Mouse (Mus musculus): ENCODE measurements around the gene Gm19426. TPM values are rescaled to one million over a fixed set of nuclear protein-coding genes. Genes with fewer than 3 reads are reported as not detected.

Gene Gm19426
- total and polyA plus RNA-seq, 3 experiments = not detected

DNA sequence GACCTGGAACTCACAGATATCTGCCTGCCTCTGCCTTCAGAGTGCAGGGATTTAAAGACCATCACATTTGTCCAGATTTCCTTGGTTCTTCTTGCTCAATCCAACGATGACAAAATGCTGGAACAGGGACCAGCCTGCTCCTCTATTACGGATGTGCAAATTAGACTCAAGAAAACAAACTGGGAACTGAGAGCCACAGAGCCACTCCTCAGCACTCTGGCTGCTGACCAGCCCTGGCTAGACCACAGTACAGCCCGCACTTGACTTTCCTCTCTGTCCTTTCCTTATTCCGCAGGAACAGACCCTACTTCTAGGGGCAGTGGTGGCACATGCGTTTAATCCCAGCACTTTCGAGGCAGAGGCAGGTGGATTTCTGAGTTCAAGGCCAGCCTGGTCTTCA lies 27.0 kb upstream of the Gm19426 start:
- Histone ChIP-seq H3K79me2 (ENCODE audit: control insufficient read depth, insufficient read depth, low read length, poor library complexity) (no peaks in the 10 kb centered on the region), H3K27me3 (ENCODE audit: control insufficient read depth in 1 of 2, insufficient read depth in 2 of 2, low read length in 2 of 2) (peaks cover 9 to 36% of the 10 kb centered on the region in 2 experiments), H3K4me3 (ENCODE audit: control insufficient read depth in 1 of 2, insufficient read depth in 1 of 2, low read depth in 2 of 2, low read length in 2 of 2) (no peak overlapping the region), H3K27ac (ENCODE audit: control insufficient read depth, low read depth, low read length) (no peak overlapping the region), H3K36me3 (ENCODE audit: control insufficient read depth in 1 of 2, insufficient read depth in 2 of 2, low read length in 2 of 2) (no peaks in the 10 kb centered on the region), H3K4me1 (ENCODE audit: control insufficient read depth in 1 of 2, insufficient read depth in 2 of 2, low read length in 2 of 2) (no peaks in the 10 kb centered on the region), H3K9ac (ENCODE audit: control insufficient read depth, low read depth, low read length, poor library complexity, severe bottlenecking) (no peak overlapping the region), H3K9me3 (replicated peaks; ENCODE audit: insufficient read depth, low read length) (no peaks in the 10 kb centered on the region)
- DNase-seq (ENCODE audit: low read depth, low spot score) = no peak
- no peak for TF ChIP-seq NRF1 (IDR thresholded peaks at IDR 0.05; ENCODE audit: insufficient read depth, low read depth, low read length, poor library complexity, severe bottlenecking)
- no peak for TF ChIP-seq CHD1 (IDR thresholded peaks at IDR 0.05; ENCODE audit: low read depth, low read length)
- no peak for TF ChIP-seq MEF2A (IDR thresholded peaks at IDR 0.05; ENCODE audit: extremely low read depth, insufficient replicate concordance, low read depth, low read length, poor library complexity, severe bottlenecking)
- no peak for TF ChIP-seq HCFC1 (IDR thresholded peaks at IDR 0.05; ENCODE audit: low read depth, low read length)
- no peak for TF ChIP-seq ZMIZ1 (IDR thresholded peaks at IDR 0.05; ENCODE audit: low read depth, low read length)
- no peak for TF ChIP-seq RCOR1 (IDR thresholded peaks at IDR 0.05; ENCODE audit: low read depth, low read length)
- TF ChIP-seq MAFK (IDR thresholded peaks at IDR 0.05; ENCODE audit: borderline replicate concordance, low read depth, low read length) = no peak
- no peak for TF ChIP-seq MYB (IDR thresholded peaks at IDR 0.05; ENCODE audit: low read depth, low read length)
- no peak for TF ChIP-seq ELF1 (IDR thresholded peaks at IDR 0.05; ENCODE audit: low read depth, low read length)
- no peak for TF ChIP-seq MAX (IDR thresholded peaks at IDR 0.05; ENCODE audit: low read length)
- TF ChIP-seq JUND (IDR thresholded peaks at IDR 0.05; ENCODE audit: low read depth, low read length) = no peak
- no peak for TF ChIP-seq ZNF384 (IDR thresholded peaks at IDR 0.05; ENCODE audit: low read depth, low read length)
- no peak for TF ChIP-seq MAZ (IDR thresholded peaks at IDR 0.05; ENCODE audit: low read depth, low read length)
- no peak for TF ChIP-seq ZKSCAN1 (IDR thresholded peaks at IDR 0.05; ENCODE audit: low read depth, low read length)
- no peak for TF ChIP-seq MYC (IDR thresholded peaks at IDR 0.05; ENCODE audit: low read depth, low read length)

DNA sequence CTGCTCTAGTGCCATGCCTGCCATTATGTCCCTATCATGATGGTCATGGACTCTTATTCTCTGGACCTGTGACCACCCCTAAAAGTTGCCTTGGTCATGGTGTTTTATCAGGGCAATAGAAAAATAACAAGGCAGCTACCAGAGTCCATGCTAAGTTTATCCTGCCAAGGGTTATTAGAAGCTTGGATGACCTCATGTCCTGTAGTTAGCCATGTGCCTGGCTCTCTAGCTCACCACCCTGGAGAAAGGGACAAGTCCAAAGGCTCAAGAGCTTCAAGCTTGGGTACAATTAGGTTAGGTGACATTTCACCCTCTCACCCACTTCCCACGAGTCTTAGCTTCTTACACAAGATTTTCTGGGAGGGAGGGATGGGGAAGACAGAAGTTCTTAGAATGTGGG lies 19.4 kb upstream of the Gm19426 start:
- Histone ChIP-seq H3K4me3 (ENCODE audit: control insufficient read depth in 1 of 2, insufficient read depth in 1 of 2, low read depth in 2 of 2, low read length in 2 of 2) (no peak overlapping the region), H3K9ac (ENCODE audit: control insufficient read depth, low read depth, low read length, poor library complexity, severe bottlenecking) (no peak overlapping the region), H3K4me1 (ENCODE audit: control insufficient read depth in 1 of 2, insufficient read depth in 2 of 2, low read length in 2 of 2) (no peaks in the 10 kb centered on the region), H3K79me2 (ENCODE audit: control insufficient read depth, insufficient read depth, low read length, poor library complexity) (no peaks in the 10 kb centered on the region), H3K36me3 (ENCODE audit: control insufficient read depth in 1 of 2, insufficient read depth in 2 of 2, low read length in 2 of 2) (no peaks in the 10 kb centered on the region), H3K27me3 (ENCODE audit: control insufficient read depth in 1 of 2, insufficient read depth in 2 of 2, low read length in 2 of 2) (peaks cover 7 to 16% of the 10 kb centered on the region in 2 experiments), H3K27ac (ENCODE audit: control insufficient read depth, low read depth, low read length) (no peak overlapping the region), H3K9me3 (replicated peaks; ENCODE audit: insufficient read depth, low read length) (no peaks in the 10 kb centered on the region)
- DNase-seq (ENCODE audit: low read depth, low spot score) = no peak
- TF ChIP-seq POLR2AphosphoS2 (IDR thresholded peaks at IDR 0.05; ENCODE audit: low read length) = no peak
- TF ChIP-seq USF1 (IDR thresholded peaks at IDR 0.05; ENCODE audit: low read depth, low read length) = no peak
- no peak for TF ChIP-seq UBTF (IDR thresholded peaks at IDR 0.05; ENCODE audit: borderline replicate concordance, insufficient read depth, low read depth, low read length)
- TF ChIP-seq TBP (IDR thresholded peaks at IDR 0.05; ENCODE audit: low read depth, low read length) = no peak
- TF ChIP-seq TCF12 (IDR thresholded peaks at IDR 0.05; ENCODE audit: low read depth, low read length) = no peak
- TF ChIP-seq ETS1 (IDR thresholded peaks at IDR 0.05; ENCODE audit: low read depth, low read length) = no peak
- TF ChIP-seq RCOR1 (IDR thresholded peaks at IDR 0.05; ENCODE audit: low read depth, low read length) = no peak
